Mouse (Mus musculus) E14TG2a.4 (cell line): ENCODE measurements at regions not wholly inside any gene's neighbourhood (a gene's known extent, or its start where the extent isn't known, plus 50 kb on each side); places are given as distances from the start of the nearest gene placed in this dataset.

Source experiments
- H3K27me3 ChIP-seq: 2 replicates; pipeline ENCODE4 v1.6.1; 2014; ENCODE audit warnings: low read length, control low read depth; ENCODE audit not compliant: insufficient read depth
- H3K36me3 ChIP-seq: 2 replicates; pipeline ENCODE4 v1.6.1; 2014; ENCODE audit warnings: low read length, control low read depth; ENCODE audit not compliant: insufficient read depth
- H3K4me1 ChIP-seq: replicated peaks from 2 replicates; pipeline ENCODE4 v1.6.1; 2014; ENCODE audit warnings: low read depth, low read length, control low read depth
- H3K4me3 ChIP-seq: replicated peaks from 2 replicates; pipeline ENCODE4 v1.5.1; 2014; ENCODE audit warnings: mild to moderate bottlenecking, low read length
- H3K9me3 ChIP-seq: 2 replicates; pipeline ENCODE4 v1.6.1; 2014; ENCODE audit warnings: low read length, control low read depth
- CTCF ChIP-seq: conservative IDR thresholded peaks from 2 replicates; pipeline ENCODE4 v1.5.1; 2014; ENCODE audit warnings: low read length
- NANOG ChIP-seq: IDR thresholded peaks from 2 replicates; pipeline ENCODE4 v1.6.1; 2014; ENCODE audit warnings: borderline replicate concordance, low read length, mixed read lengths
- POU5F1 ChIP-seq: IDR thresholded peaks from 2 replicates; pipeline ENCODE4 v1.6.1; 2014; ENCODE audit warnings: low read length, borderline replicate concordance

GRCm38 (mm10) chr2:159575271-159575670 lies 758.7 kb downstream of the Gm826 start:
- Histone ChIP-seq H3K4me1 (no peaks in the 10 kb centered on the region), H3K27me3 (no peaks in the 10 kb centered on the region), H3K4me3 (no peak overlapping the region), H3K36me3 (no peaks in the 10 kb centered on the region), H3K9me3 (no peaks in the 10 kb centered on the region)
- TF ChIP-seq POU5F1 (no peak), CTCF (no peak), NANOG (no peak)

GRCm38 (mm10) chr2:159583103-159583502 lies 750.9 kb downstream of the Gm826 start:
- Histone ChIP-seq H3K9me3 (no peaks in the 10 kb centered on the region), H3K4me3 (no peak overlapping the region), H3K27me3 (no peaks in the 10 kb centered on the region), H3K4me1 (no peaks in the 10 kb centered on the region), H3K36me3 (no peaks in the 10 kb centered on the region)
- TF ChIP-seq POU5F1 (no peak), NANOG (no peak), CTCF (no peak)

GRCm38 (mm10) chr2:159584641-159585040 lies 749.3 kb downstream of the Gm826 start:
- H3K4me3 ChIP-seq = no peak overlapping the region
- no peaks in the 10 kb centered on the region for H3K36me3 ChIP-seq
- no peaks in the 10 kb centered on the region for H3K27me3 ChIP-seq
- no peaks in the 10 kb centered on the region for H3K9me3 ChIP-seq
- H3K4me1 ChIP-seq = no peaks in the 10 kb centered on the region
- TF ChIP-seq CTCF = no peak
- no peak for TF ChIP-seq NANOG
- TF ChIP-seq POU5F1 = no peak

- TF ChIP-seq CTCF (no peak), NANOG (no peak), POU5F1 (no peak)
- H3K4me1 ChIP-seq = no peaks in the 10 kb centered on the region
These were observed 747.1 kb downstream of the Gm826 start for GRCm38 (mm10) chr2:159586697-159587473.

GRCm38 (mm10) chr2:159591396-159592124 lies 742.4 kb downstream of the Gm826 start:
- H3K36me3 ChIP-seq = no peaks in the 10 kb centered on the region
- no peak for TF ChIP-seq POU5F1
- TF ChIP-seq CTCF = no peak
- TF ChIP-seq NANOG = no peak
- H3K4me1 ChIP-seq = no peaks in the 10 kb centered on the region

More at GRCm38 (mm10) chr2:159586697-159587473, 747.1 kb downstream of the Gm826 start:
- Histone ChIP-seq H3K4me3 (no peak overlapping the region), H3K36me3 (no peaks in the 10 kb centered on the region), H3K27me3 (no peaks in the 10 kb centered on the region), H3K9me3 (no peaks in the 10 kb centered on the region)

GRCm38 (mm10) chr2:159592841-159593240 lies 741.1 kb downstream of the Gm826 start:
- H3K9me3 ChIP-seq = no peaks in the 10 kb centered on the region
- no peak overlapping the region for H3K4me3 ChIP-seq
- no peaks in the 10 kb centered on the region for H3K36me3 ChIP-seq
- no peak for TF ChIP-seq CTCF
- H3K27me3 ChIP-seq = no peaks in the 10 kb centered on the region
- H3K4me1 ChIP-seq = no peaks in the 10 kb centered on the region

More at GRCm38 (mm10) chr2:159591396-159592124, 742.4 kb downstream of the Gm826 start:
- no peaks in the 10 kb centered on the region for H3K27me3 ChIP-seq
- no peaks in the 10 kb centered on the region for H3K9me3 ChIP-seq
- H3K4me3 ChIP-seq = no peak overlapping the region

- Histone ChIP-seq H3K4me3 (no peak overlapping the region), H3K4me1 (no peaks in the 10 kb centered on the region), H3K9me3 (no peaks in the 10 kb centered on the region), H3K27me3 (no peaks in the 10 kb centered on the region), H3K36me3 (no peaks in the 10 kb centered on the region)
- TF ChIP-seq NANOG (no peak), POU5F1 (no peak), CTCF (no peak)
These were observed 737.7 kb downstream of the Gm826 start for GRCm38 (mm10) chr2:159596285-159596684.

- no peaks in the 10 kb centered on the region for H3K36me3 ChIP-seq
- TF ChIP-seq NANOG (no peak), CTCF (no peak), POU5F1 (no peak)
- no peak overlapping the region for H3K4me3 ChIP-seq
- H3K4me1 ChIP-seq = no peaks in the 10 kb centered on the region
- no peaks in the 10 kb centered on the region for H3K9me3 ChIP-seq
- H3K27me3 ChIP-seq = no peaks in the 10 kb centered on the region
These were observed 735.9 kb downstream of the Gm826 start for GRCm38 (mm10) chr2:159598080-159598479.

- H3K4me1 ChIP-seq = no peaks in the 10 kb centered on the region
- TF ChIP-seq CTCF = no peak
- no peak for TF ChIP-seq POU5F1
- no peak for TF ChIP-seq NANOG
- no peak overlapping the region for H3K4me3 ChIP-seq
- H3K9me3 ChIP-seq = no peaks in the 10 kb centered on the region
- no peaks in the 10 kb centered on the region for H3K27me3 ChIP-seq
- no peaks in the 10 kb centered on the region for H3K36me3 ChIP-seq
These were observed 726.8 kb downstream of the Gm826 start for GRCm38 (mm10) chr2:159607191-159607590.
